ENCODE assay signal across 9 mouse cellular contexts in genomic region chr2:167544456-167544855, GRCm38 (mm10). TPM values are rescaled to one million over a fixed set of nuclear protein-coding genes. Genes with fewer than 3 reads are reported as not detected.
DNase-seq lines count a peak whose midpoint lies in the region; ATAC-seq and TF ChIP-seq lines count a peak whose summit lies in the region.
"Had no signal": no experiment of that assay in that cellular context is flagged by ENCODE, and none has a peak within 500 bp of the region (broad histone marks: within the 10 kb centered on the region; RNA-seq: fewer than 3 reads in every experiment).

No protein-coding gene starts in this region.

- no peaks in the 10 kb centered on the region for H3K36me3 ChIP-seq in kidney, postnatal 0 days (ENCODE audit: insufficient read depth, low read length)
- H3K36me3 ChIP-seq in embryonic facial prominence, embryonic 13.5 days = peaks cover 33% of the 10 kb centered on the region
- H3K36me3 ChIP-seq in intestine, embryonic 14.5 days (ENCODE audit: control insufficient read depth, insufficient read depth, low read length) = peaks cover 6% of the 10 kb centered on the region
- H3K36me3 ChIP-seq in myocyte (ENCODE audit: control insufficient read depth, insufficient read depth) = no peaks in the 10 kb centered on the region

- H3ac ChIP-seq in myocyte (ENCODE audit: control insufficient read depth, insufficient read length) = no peak overlapping the region

- WGBS in kidney, postnatal 0 days = 60% methylated on average over 5 of the region's 5 CpGs
- 43% methylated on average over 5 of the region's 5 CpGs for WGBS in embryonic facial prominence, embryonic 13.5 days
- 28% methylated on average over 5 of the region's 5 CpGs for WGBS in intestine, embryonic 14.5 days

- peak; percentile 84 for DNase-seq in kidney, postnatal 0 days (ENCODE audit: low spot score)
- no peak for DNase-seq in kidney, postnatal 25 days
- no peak for DNase-seq in intestine, embryonic 14.5 days (ENCODE audit: low spot score)
- no peak for DNase-seq in frontal cortex, adult 2 months (ENCODE audit: extremely low spot score in 1 of 2, low spot score in 1 of 2)
- no peak for DNase-seq in ovary, postnatal 10 days (ENCODE audit: low spot score)
- DNase-seq in right cerebral cortex, adult 18-20 months = no peak

- H3K27ac ChIP-seq in kidney, postnatal 0 days = peak overlapping the region; percentile 89
- peak overlapping the region; percentile 99 for H3K27ac ChIP-seq in embryonic facial prominence, embryonic 13.5 days
- peak overlapping the region; percentile 96 for H3K27ac ChIP-seq in intestine, embryonic 14.5 days (ENCODE audit: low read depth)

- no peak for TF ChIP-seq POLR2A in myocyte (IDR thresholded peaks at IDR 0.05; ENCODE audit: insufficient read length, low read depth)

- H3K27me3 ChIP-seq in kidney, postnatal 0 days (ENCODE audit: insufficient read depth, low read length) = no peaks in the 10 kb centered on the region
- H3K27me3 ChIP-seq in embryonic facial prominence, embryonic 13.5 days = no peaks in the 10 kb centered on the region
- no peaks in the 10 kb centered on the region for H3K27me3 ChIP-seq in intestine, embryonic 14.5 days (replicated peaks; ENCODE audit: control insufficient read depth, insufficient read depth, low read length)
- H3K27me3 ChIP-seq in myocyte (ENCODE audit: control insufficient read depth, insufficient read depth, insufficient read length) = no peaks in the 10 kb centered on the region

- H3K4me2 ChIP-seq in kidney, postnatal 0 days (ENCODE audit: low read length) = no peak overlapping the region
- H3K4me2 ChIP-seq in embryonic facial prominence, embryonic 13.5 days = peak overlapping the region; percentile 89; the same call in 1 of the 2 replicates
- H3K4me2 ChIP-seq in intestine, embryonic 14.5 days (ENCODE audit: low read length) = no peak overlapping the region
- H3K4me2 ChIP-seq in myocyte (ENCODE audit: low read depth) = peak overlapping the region; percentile 98

- H3K9ac ChIP-seq in kidney, postnatal 0 days (ENCODE audit: low read depth, low read length) = no peak overlapping the region
- peak overlapping the region; percentile 93; the same call in 1 of the 2 replicates for H3K9ac ChIP-seq in embryonic facial prominence, embryonic 13.5 days
- no peak overlapping the region for H3K9ac ChIP-seq in intestine, embryonic 14.5 days (ENCODE audit: low read length)

- ATAC-seq in kidney, postnatal 0 days (replicated peaks; ENCODE audit: low FRiP score, low read depth) = 0 out of 2 replicates have a peak, but pooled peaks have one; percentile 8
- ATAC-seq in embryonic facial prominence, embryonic 13.5 days (ENCODE audit: insufficient number of reproducible peaks, insufficient read depth, low FRiP score, low TSS enrichment, low read depth) = no peak
- ATAC-seq in intestine, embryonic 14.5 days (replicated peaks; ENCODE audit: low FRiP score, low TSS enrichment, low read depth) = peak; percentile 10; the same call in 1 of the 2 replicates
- ATAC-seq: inflammation-experienced regulatory T-cells, adult 6 months had no signal

- H3K4me1 ChIP-seq in kidney, postnatal 0 days (replicated peaks; ENCODE audit: insufficient read depth, low read length) = peaks cover 22% of the 10 kb centered on the region
- peaks cover 57% of the 10 kb centered on the region for H3K4me1 ChIP-seq in embryonic facial prominence, embryonic 13.5 days
- peaks cover 45% of the 10 kb centered on the region for H3K4me1 ChIP-seq in intestine, embryonic 14.5 days (replicated peaks; ENCODE audit: control insufficient read depth, insufficient read depth, low read length)

- no peak overlapping the region for H3K4me3 ChIP-seq in kidney, postnatal 0 days (replicated peaks; ENCODE audit: low read depth, low read length)
- no peak overlapping the region for H3K4me3 ChIP-seq in embryonic facial prominence, embryonic 13.5 days
- no peak overlapping the region for H3K4me3 ChIP-seq in intestine, embryonic 14.5 days (ENCODE audit: low read depth, low read length)
- peak overlapping the region; percentile 59 for H3K4me3 ChIP-seq in myocyte

- no peak for TF ChIP-seq CTCF in kidney, postnatal 0 days (IDR thresholded peaks at IDR 0.05; ENCODE audit: low read depth)

- H3K79me2 ChIP-seq in myocyte (ENCODE audit: control insufficient read depth, insufficient read depth) = peaks cover 22% of the 10 kb centered on the region

- no peaks in the 10 kb centered on the region for H3K9me3 ChIP-seq in kidney, postnatal 0 days (replicated peaks; ENCODE audit: low read length)
- H3K9me3 ChIP-seq in embryonic facial prominence, embryonic 13.5 days = no peaks in the 10 kb centered on the region
- H3K9me3 ChIP-seq in intestine, embryonic 14.5 days (ENCODE audit: control insufficient read depth, low read length) = no peaks in the 10 kb centered on the region

TF ChIP-seq in myocyte, 11 proteins besides CTCF, POLR2A, EP300 and RAD21:
- no peak for TF ChIP-seq CEBPB (IDR thresholded peaks at IDR 0.05; ENCODE audit: insufficient read depth, poor library complexity, severe bottlenecking)
- TF ChIP-seq REST (IDR thresholded peaks at IDR 0.05; ENCODE audit: insufficient read depth, insufficient read length) = no peak
- TF ChIP-seq SRF (IDR thresholded peaks at IDR 0.05; ENCODE audit: control insufficient read depth, insufficient read length, low read depth) = no peak
- no peak for TF ChIP-seq MAX (IDR thresholded peaks at IDR 0.05; ENCODE audit: low read depth)
- no peak for TF ChIP-seq POLR2AphosphoS2 (IDR thresholded peaks at IDR 0.05; ENCODE audit: insufficient read length, low read depth)
- TF ChIP-seq MYOD1 (IDR thresholded peaks at IDR 0.05; ENCODE audit: control insufficient read depth in 1 of 3, insufficient read length in 2 of 3, low read depth in 2 of 3) = no peak

RNA-seq across cellular contexts. Expression of gene Snai1, which starts 6.5 kb away (rescaled TPM):
- 33.9 and 36.1 TPM in 2 replicates for polyA plus RNA-seq in kidney, postnatal 0 days (2015; fragmentation: Nextera tagmentation; extraction: Ambion mirVana)
- 113 and 129 TPM in 2 replicates for polyA plus RNA-seq in embryonic facial prominence, embryonic 13.5 days (2015; fragmentation: Nextera tagmentation; extraction: Ambion mirVana)
- polyA plus RNA-seq in intestine, embryonic 14.5 days (2014; fragmentation: Nextera tagmentation; extraction: Ambion mirVana) = 17.4 and 19.2 TPM in 2 replicates
- polyA plus RNA-seq in myocyte (2012; fragmentation: generic; extraction: Trizol) = 48.5 TPM
- 2.3 and 3.0 TPM in 2 replicates for polyA plus RNA-seq in frontal cortex, adult 2 months (2012; rRNA removed)
- polyA plus RNA-seq: inflammation-experienced regulatory T-cells, adult 6 months had no signal

RNA-seq across cellular contexts. Expression of gene Spata2, which starts 51.8 kb away (rescaled TPM):
- polyA plus RNA-seq in kidney, postnatal 0 days (2015; fragmentation: Nextera tagmentation; extraction: Ambion mirVana) = 14.3 and 15.5 TPM in 2 replicates
- 15.4 TPM in 2 replicates for polyA plus RNA-seq in embryonic facial prominence, embryonic 13.5 days (2015; fragmentation: Nextera tagmentation; extraction: Ambion mirVana)
- polyA plus RNA-seq in intestine, embryonic 14.5 days (2014; fragmentation: Nextera tagmentation; extraction: Ambion mirVana) = 13.9 and 15.1 TPM in 2 replicates
- polyA plus RNA-seq in myocyte (2012; fragmentation: generic; extraction: Trizol) = 30.5 TPM
- 53.1 and 58.6 TPM in 2 replicates for polyA plus RNA-seq in frontal cortex, adult 2 months (2012; rRNA removed)

RNA-seq across cellular contexts. Expression of gene Rnf114, which starts 52.0 kb away (rescaled TPM):
- 77.0 and 78.7 TPM in 2 replicates for polyA plus RNA-seq in kidney, postnatal 0 days (2015; fragmentation: Nextera tagmentation; extraction: Ambion mirVana)
- 88.4 and 91.9 TPM in 2 replicates for polyA plus RNA-seq in embryonic facial prominence, embryonic 13.5 days (2015; fragmentation: Nextera tagmentation; extraction: Ambion mirVana)
- 82.8 and 85.0 TPM in 2 replicates for polyA plus RNA-seq in intestine, embryonic 14.5 days (2014; fragmentation: Nextera tagmentation; extraction: Ambion mirVana)
- 40.9 TPM for polyA plus RNA-seq in myocyte (2012; fragmentation: generic; extraction: Trizol)
- polyA plus RNA-seq in frontal cortex, adult 2 months (2012; rRNA removed) = 104 and 107 TPM in 2 replicates

Comparison
In these comparisons a context has a peak if more than half of its experiments do, and no peak if none do; other contexts are left out.
1. H3K4me2 ChIP-seq: peak in embryonic facial prominence, embryonic 13.5 days (single experiment) and myocyte (single experiment); none in kidney, postnatal 0 days (single experiment) and intestine, embryonic 14.5 days (single experiment).
2. Peak in every context shown above with its lines, with median percentiles within 50 percentile points of each other: H3K27ac ChIP-seq.